Mouse (Mus musculus) spleen, adult 2 months (tissue): ENCODE data around the gene Obsl1. TPM values are rescaled to one million over a fixed set of nuclear protein-coding genes. Genes with fewer than 3 reads are reported as not detected.

Experiments used
- DNase-seq, 2 experiments: peaks; one replicate each; pipeline versions ENCODE4 v3.0.0 to v3.0.0-alpha.2; 2012 to 2021; ENCODE audit warnings: low spot score in 2 of 2, low read depth in 1 of 2
- H3K27ac ChIP-seq: fragments of 200-500 bp; 2 replicates; pipeline ENCODE4 v1.5.1; 2012; ENCODE audit warnings: low read length, inconsistent platforms; ENCODE audit not compliant: insufficient read depth
- H3K27me3 ChIP-seq: fragments of 200-500 bp; 2 replicates; pipeline ENCODE4 v1.6.1; 2012; ENCODE audit warnings: mild to moderate bottlenecking, moderate library complexity, low read length, inconsistent platforms; ENCODE audit not compliant: control insufficient read depth, insufficient read depth
- H3K36me3 ChIP-seq: fragments of 200-500 bp; 2 replicates; pipeline ENCODE4 v1.6.1; 2012; ENCODE audit warnings: mild to moderate bottlenecking, low read length, inconsistent platforms; ENCODE audit not compliant: control insufficient read depth, insufficient read depth
- H3K4me1 ChIP-seq: fragments of 200-500 bp; 2 replicates; pipeline ENCODE4 v1.6.1; 2011; ENCODE audit warnings: inconsistent platforms; ENCODE audit not compliant: control insufficient read depth, insufficient read depth, insufficient read length
- H3K4me3 ChIP-seq: fragments of 200-500 bp; 2 replicates; pipeline ENCODE4 v1.5.1; 2011; ENCODE audit warnings: mild to moderate bottlenecking, inconsistent platforms; ENCODE audit not compliant: insufficient read depth, insufficient read length; ENCODE audit errors: extremely low read depth
- CTCF ChIP-seq: fragments of 200-500 bp; IDR thresholded peaks from 2 replicates; pipeline ENCODE4 v1.5.1; 2011; ENCODE audit warnings: mild to moderate bottlenecking, inconsistent platforms; ENCODE audit not compliant: insufficient read depth, insufficient read length, insufficient replicate concordance; ENCODE audit errors: extremely low read depth
- POLR2A ChIP-seq: fragments of 200-500 bp; IDR thresholded peaks from 2 replicates; pipeline ENCODE4 v1.6.1; 2011; ENCODE audit warnings: low read depth, low read length, inconsistent platforms
- WGBS: fragments of 180-500 bp; shearing (Covaris S2); methylation state at CpG from one replicate; pipeline ENCODE4 v1.1.7; 2018; 5-methylcytosine and 5-hydroxymethylcytosine counted together
- polyA plus RNA-seq: library from polyadenylated mRNA; depleted of rRNA; stranded (reverse); fragments of >200 nt; gene quantifications from 2 replicates; pipeline ENCODE4 v1.2.3, GENCODE M21; 2012

Gene Obsl1
- polyA plus RNA-seq, 1 experiment = 7.8 TPM

- no peaks in the 10 kb centered on the region for H3K27me3 ChIP-seq
- no peak overlapping the region for H3K4me3 ChIP-seq
- 37% methylated on average over 3 of the region's 3 CpGs for WGBS
These were observed 28.3 kb downstream of the Obsl1 start for GRCm38 (mm10) chr1:75477966-75478290.

GRCm38 (mm10) chr1:75477264-75477965, 28.8 kb downstream of the Obsl1 start:
- peak; percentile 54 to 84 for DNase-seq
- H3K27me3 ChIP-seq = no peaks in the 10 kb centered on the region
- TF ChIP-seq CTCF (peak; percentile 74), POLR2A (no peak)

More at GRCm38 (mm10) chr1:75477966-75478290, 28.3 kb downstream of the Obsl1 start:
- no peak for TF ChIP-seq CTCF
- TF ChIP-seq POLR2A = no peak
- Histone ChIP-seq H3K36me3 (peaks cover 16% of the 10 kb centered on the region), H3K27ac (no peak overlapping the region), H3K4me1 (peaks cover 19% of the 10 kb centered on the region)
- DNase-seq = no peak

GRCm38 (mm10) chr1:75476441-75476840, 29.8 kb downstream of the Obsl1 start:
- Histone ChIP-seq H3K4me3 (no peak overlapping the region), H3K27ac (no peak overlapping the region), H3K27me3 (no peaks in the 10 kb centered on the region), H3K4me1 (peaks cover 19% of the 10 kb centered on the region), H3K36me3 (peaks cover 16% of the 10 kb centered on the region)
- TF ChIP-seq CTCF (no peak), POLR2A (no peak)
- 93% methylated on average over 11 of the region's 11 CpGs for WGBS
- no peak for DNase-seq

More at GRCm38 (mm10) chr1:75477264-75477965, 28.8 kb downstream of the Obsl1 start:
- Histone ChIP-seq H3K4me3 (no peak overlapping the region; the same call in 1 of the 2 replicates), H3K36me3 (peaks cover 16% of the 10 kb centered on the region), H3K4me1 (peaks cover 19% of the 10 kb centered on the region), H3K27ac (no peak overlapping the region)
- 10% methylated on average over 35 of the region's 35 CpGs for WGBS

GRCm38 (mm10) chr1:75469287-75469825, 36.9 kb downstream of the Obsl1 start:
- Histone ChIP-seq H3K36me3 (0 out of 2 replicates have a peak, but pooled peaks cover 2% of the 10 kb centered on the region), H3K27ac (no peak overlapping the region), H3K27me3 (no peaks in the 10 kb centered on the region), H3K4me1 (no peaks in the 10 kb centered on the region), H3K4me3 (no peak overlapping the region)
- DNase-seq = no peak
- no peak for TF ChIP-seq CTCF
- 80% methylated on average over 17 of the region's 17 CpGs for WGBS

GRCm38 (mm10) chr1:75467215-75467927, 38.9 kb downstream of the Obsl1 start:
- Histone ChIP-seq H3K27ac (no peak overlapping the region), H3K27me3 (no peaks in the 10 kb centered on the region), H3K4me3 (no peak overlapping the region), H3K36me3 (no peaks in the 10 kb centered on the region), H3K4me1 (no peaks in the 10 kb centered on the region)
- WGBS = 11% methylated on average over 14 of the region's 14 CpGs
- peak; percentile 36 to 48 for DNase-seq
- TF ChIP-seq POLR2A = no peak
- peak; percentile 84; the same call in 1 of the 2 replicates for TF ChIP-seq CTCF

- no peak for DNase-seq
- WGBS = 75% methylated on average over 5 of the region's 5 CpGs
- H3K27ac ChIP-seq = no peak overlapping the region
- 0 out of 2 replicates have a peak, but pooled peaks cover 4% of the 10 kb centered on the region for H3K27me3 ChIP-seq
- H3K36me3 ChIP-seq = no peaks in the 10 kb centered on the region
- TF ChIP-seq POLR2A (no peak), CTCF (no peak)
- no peak overlapping the region for H3K4me3 ChIP-seq
- H3K4me1 ChIP-seq = no peaks in the 10 kb centered on the region
These were observed 42.5 kb downstream of the Obsl1 start for GRCm38 (mm10) chr1:75463652-75464204.
